Mouse (Mus musculus): ENCODE results near the gene Wdr35. TPM values are rescaled to one million over a fixed set of nuclear protein-coding genes. Genes with fewer than 3 reads are reported as not detected.
"Not testable (repeated sequence)": the region's sequence is repeated elsewhere in the genome, so short reads cannot be mapped to it uniquely, and the experiment has no call there.

Gene Wdr35
- total RNA-seq (2015; ENCODE audit: low replicate concordance) (1.3 and 2.5 TPM in 2 replicates), total RNA-seq (2017; ENCODE audit: low replicate concordance) (1.5 and 2.6 TPM in 2 replicates)

GRCm38 (mm10) chr12:8973820-8974465, at the start of gene Wdr35:
Wdr35 (plus strand) TSS chr12:8973892.
- ATAC-seq (replicated peaks; ENCODE audit: low FRiP score, poor library complexity, severe bottlenecking) = peak; percentile 97

GRCm38 (mm10) chr12:8927652-8928051, 46.0 kb upstream of the Wdr35 start:
- ATAC-seq (replicated peaks; ENCODE audit: low FRiP score, poor library complexity, severe bottlenecking) = no peak

GRCm38 (mm10) chr12:8928766-8929165, 44.9 kb upstream of the Wdr35 start:
- no peak for ATAC-seq (replicated peaks; ENCODE audit: low FRiP score, poor library complexity, severe bottlenecking)

GRCm38 (mm10) chr12:8931083-8931482, 42.6 kb upstream of the Wdr35 start:
- ATAC-seq (replicated peaks; ENCODE audit: low FRiP score, poor library complexity, severe bottlenecking) = peak; percentile 74

- ATAC-seq (replicated peaks; ENCODE audit: low FRiP score, poor library complexity, severe bottlenecking) = no peak
Measured at GRCm38 (mm10) chr12:8935349-8935748, 38.3 kb upstream of the Wdr35 start.

- not testable (repeated sequence) for ATAC-seq (replicated peaks; ENCODE audit: low FRiP score, poor library complexity, severe bottlenecking)
Measured at GRCm38 (mm10) chr12:8936210-8936609, 37.5 kb upstream of the Wdr35 start.

- ATAC-seq (replicated peaks; ENCODE audit: low FRiP score, poor library complexity, severe bottlenecking) = no peak
Measured at GRCm38 (mm10) chr12:8939490-8939889, 34.2 kb upstream of the Wdr35 start.

- ATAC-seq (replicated peaks; ENCODE audit: low FRiP score, poor library complexity, severe bottlenecking) = no peak
Measured at GRCm38 (mm10) chr12:8940011-8941005, 33.4 kb upstream of the Wdr35 start.

- ATAC-seq (replicated peaks; ENCODE audit: low FRiP score, poor library complexity, severe bottlenecking) = no peak
Measured at GRCm38 (mm10) chr12:8941131-8941615, 32.5 kb upstream of the Wdr35 start.

GRCm38 (mm10) chr12:8941699-8942392, 31.8 kb upstream of the Wdr35 start:
- ATAC-seq (replicated peaks; ENCODE audit: low FRiP score, poor library complexity, severe bottlenecking) = no peak

GRCm38 (mm10) chr12:8947163-8947562, 26.5 kb upstream of the Wdr35 start:
- ATAC-seq (replicated peaks; ENCODE audit: low FRiP score, poor library complexity, severe bottlenecking) = no peak

- peak; percentile 55; the same call in 1 of the 2 replicates for ATAC-seq (replicated peaks; ENCODE audit: low FRiP score, poor library complexity, severe bottlenecking)
Measured at GRCm38 (mm10) chr12:8947714-8948464, 25.8 kb upstream of the Wdr35 start, which contains the start of gene Matn3. Matn3 (plus strand) TSS chr12:8947929.

- no peak for ATAC-seq (replicated peaks; ENCODE audit: low FRiP score, poor library complexity, severe bottlenecking)
Measured at GRCm38 (mm10) chr12:8953136-8953535, 20.6 kb upstream of the Wdr35 start.

GRCm38 (mm10) chr12:8954161-8954561, 19.5 kb upstream of the Wdr35 start:
- no peak for ATAC-seq (replicated peaks; ENCODE audit: low FRiP score, poor library complexity, severe bottlenecking)

- no peak for ATAC-seq (replicated peaks; ENCODE audit: low FRiP score, poor library complexity, severe bottlenecking)
Measured at GRCm38 (mm10) chr12:8961607-8962316, 11.9 kb upstream of the Wdr35 start.

GRCm38 (mm10) chr12:8969828-8970227, 3.9 kb upstream of the Wdr35 start:
- no peak for ATAC-seq (replicated peaks; ENCODE audit: low FRiP score, poor library complexity, severe bottlenecking)

- ATAC-seq (replicated peaks; ENCODE audit: low FRiP score, poor library complexity, severe bottlenecking) = no peak
Measured at GRCm38 (mm10) chr12:8975076-8975475, 1.4 kb downstream of the Wdr35 start.

- no peak for ATAC-seq (replicated peaks; ENCODE audit: low FRiP score, poor library complexity, severe bottlenecking)
Measured at GRCm38 (mm10) chr12:8993231-8993630, 19.5 kb downstream of the Wdr35 start.

- ATAC-seq (replicated peaks; ENCODE audit: low FRiP score, poor library complexity, severe bottlenecking) = no peak
Measured at GRCm38 (mm10) chr12:8998318-8998717, 24.6 kb downstream of the Wdr35 start.

All from erythroid progenitor cell, adult 5-6 weeks (primary cell).